Mouse (Mus musculus) kidney, postnatal 0 days (tissue): ENCODE data around the gene Rapgef5. TPM values are rescaled to one million over a fixed set of nuclear protein-coding genes. Genes with fewer than 3 reads are reported as not detected.

Experiments
- ATAC-seq: fragments of 200-750 bp; cut with Nextera tagmentation; replicated peaks from 2 replicates; pipeline ENCODE4 v1.8.0; 2017; ENCODE audit warnings: low read depth, moderate number of reproducible peaks, moderate TSS enrichment, moderate library complexity; ENCODE audit not compliant: low FRiP score
- DNase-seq: peaks from one replicate; pipeline ENCODE4 v3.0.0-alpha.2; 2016; ENCODE audit warnings: low spot score
- H3K27ac ChIP-seq: fragments of 300-500 bp; sonication (generic); 2 replicates; pipeline ENCODE4 v1.5.1; 2014; ENCODE audit warnings: mild to moderate bottlenecking
- H3K27me3 ChIP-seq: fragments of 300-500 bp; sonication (generic); 2 replicates; pipeline ENCODE4 v1.6.1; 2014; ENCODE audit warnings: low read length, mixed read lengths; ENCODE audit not compliant: insufficient read depth
- H3K36me3 ChIP-seq: fragments of 300-500 bp; sonication (generic); 2 replicates; pipeline ENCODE4 v1.6.1; 2014; ENCODE audit warnings: low read length, mixed read lengths; ENCODE audit not compliant: insufficient read depth
- H3K4me1 ChIP-seq: fragments of 300-500 bp; sonication (generic); replicated peaks from 2 replicates; pipeline ENCODE4 v1.6.1; 2014; ENCODE audit warnings: antibody characterized with exemption, low read length, mixed read lengths; ENCODE audit not compliant: insufficient read depth
- H3K4me2 ChIP-seq: fragments of 300-500 bp; sonication (generic); 2 replicates; pipeline ENCODE4 v1.6.1; 2014; ENCODE audit warnings: mild to moderate bottlenecking, low read length, moderate library complexity, mixed read lengths
- H3K4me3 ChIP-seq: fragments of 300-500 bp; sonication (generic); replicated peaks from 2 replicates; pipeline ENCODE4 v1.5.1; 2014; ENCODE audit warnings: low read depth, low read length
- H3K9ac ChIP-seq: fragments of 300-500 bp; sonication (generic); 2 replicates; pipeline ENCODE4 v1.6.1; 2014; ENCODE audit warnings: low read depth, low read length
- H3K9me3 ChIP-seq: fragments of 300-500 bp; sonication (generic); replicated peaks from 2 replicates; pipeline ENCODE4 v1.6.1; 2016; ENCODE audit warnings: low read length, inconsistent platforms, mixed read lengths
- CTCF ChIP-seq: IDR thresholded peaks from 2 replicates; pipeline ENCODE4 v1.5.1; 2016; ENCODE audit warnings: antibody characterized with exemption, low read depth, mild to moderate bottlenecking, moderate library complexity
- WGBS: fragments of 180-500 bp; shearing (Covaris S2); extraction: QIAGEN DNeasy Blood & Tissue Kit; methylation state at CpG from one replicate; pipeline ENCODE4 v1.1.7; 2014; 5-methylcytosine and 5-hydroxymethylcytosine counted together
- polyA plus RNA-seq: library from polyadenylated mRNA; unstranded; fragments of >200 nt; fragmentation: Nextera tagmentation; extraction: Ambion mirVana; gene quantifications from 2 replicates; pipeline ENCODE4 v1.2.1, GENCODE M21; 2015

Gene Rapgef5
- polyA plus RNA-seq, 1 experiment from 2014 or later, result 14.9 TPM

DNA sequence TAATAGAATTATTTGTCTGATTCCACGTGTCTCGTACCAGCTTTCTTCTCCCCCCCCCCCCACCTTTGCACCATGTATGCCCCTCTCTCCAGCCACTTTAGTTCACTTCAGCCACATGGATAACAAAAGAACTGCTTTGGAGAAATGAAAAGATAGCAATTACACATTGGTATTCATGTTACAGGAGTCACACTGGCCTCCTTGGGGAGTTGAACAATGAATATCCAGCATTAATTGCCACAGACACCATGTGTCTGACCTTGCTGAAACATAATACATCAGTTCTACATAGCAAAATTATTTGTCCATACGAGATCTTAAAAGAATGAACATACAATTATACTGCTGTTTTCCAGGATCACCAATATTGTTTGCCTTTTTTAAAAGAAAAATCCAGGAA is 170.5 kb downstream of the Rapgef5 start:
- ATAC-seq, result no peak
- Histone ChIP-seq H3K9me3 (no peaks in the 10 kb centered on the region), H3K27me3 (no peaks in the 10 kb centered on the region), H3K36me3 (no peaks in the 10 kb centered on the region), H3K27ac (no peak overlapping the region), H3K4me1 (peaks cover 11% of the 10 kb centered on the region), H3K4me2 (no peak overlapping the region), H3K4me3 (no peak overlapping the region), H3K9ac (no peak overlapping the region)
- TF ChIP-seq CTCF, result no peak
- 64% methylated on average over 3 of the region's 3 CpGs for WGBS
- no peak for DNase-seq

GRCm38 (mm10) chr12:117688655-117689548 is 172.6 kb downstream of the Rapgef5 start:
- Histone ChIP-seq H3K9ac (no peak overlapping the region; the same call in 1 of the 2 replicates), H3K4me2 (peak overlapping the region; percentile 57), H3K36me3 (no peaks in the 10 kb centered on the region), H3K4me1 (peaks cover 11% of the 10 kb centered on the region), H3K4me3 (peak overlapping the region; percentile 24), H3K27ac (no peak overlapping the region), H3K27me3 (no peaks in the 10 kb centered on the region), H3K9me3 (no peaks in the 10 kb centered on the region)
- no peak for TF ChIP-seq CTCF
- ATAC-seq, result peak; percentile 84
- DNase-seq, result peak; percentile 83
- 10% methylated on average over 32 of the region's 32 CpGs for WGBS

- Histone ChIP-seq H3K27ac (no peak overlapping the region), H3K36me3 (no peaks in the 10 kb centered on the region), H3K4me1 (peaks cover 11% of the 10 kb centered on the region), H3K9me3 (no peaks in the 10 kb centered on the region), H3K4me2 (no peak overlapping the region), H3K27me3 (no peaks in the 10 kb centered on the region), H3K9ac (no peak overlapping the region), H3K4me3 (no peak overlapping the region)
- DNase-seq (no peak), ATAC-seq (no peak)
- WGBS, result 76% methylated on average over 5 of the region's 5 CpGs
- TF ChIP-seq CTCF, result no peak
These were observed 175.1 kb downstream of the Rapgef5 start for GRCm38 (mm10) chr12:117691336-117691735.

DNA sequence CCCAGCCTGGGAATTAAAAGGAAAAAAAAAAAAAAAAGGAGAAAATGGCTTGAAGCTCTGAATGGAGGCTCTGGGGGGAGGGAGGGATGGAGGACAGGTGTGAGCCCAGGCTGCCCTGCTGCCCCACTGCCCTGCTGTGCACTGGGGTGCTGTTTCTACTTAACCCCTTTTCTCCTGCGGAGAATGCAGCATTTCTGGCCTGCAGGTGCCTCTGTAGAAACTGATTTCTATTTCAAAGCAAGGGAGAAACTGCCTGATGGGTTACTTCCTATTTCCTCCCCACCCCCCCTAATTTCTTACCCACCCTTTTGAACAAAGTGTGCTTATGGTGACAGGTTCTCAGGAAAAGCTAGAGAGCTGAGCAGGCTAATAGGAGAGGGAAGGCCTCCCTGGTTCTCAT is 176.5 kb downstream of the Rapgef5 start:
- H3K4me1 ChIP-seq, result peaks cover 11% of the 10 kb centered on the region
- no peak overlapping the region for H3K9ac ChIP-seq
- H3K4me3 ChIP-seq, result no peak overlapping the region
- no peak overlapping the region for H3K27ac ChIP-seq
- H3K9me3 ChIP-seq, result no peaks in the 10 kb centered on the region
- no peak for TF ChIP-seq CTCF
- ATAC-seq (no peak), DNase-seq (no peak)
- H3K4me2 ChIP-seq, result no peak overlapping the region
- WGBS, result 40% methylated on average over 1 of the region's 1 CpGs
- no peaks in the 10 kb centered on the region for H3K27me3 ChIP-seq
- H3K36me3 ChIP-seq, result no peaks in the 10 kb centered on the region

GRCm38 (mm10) chr12:117699950-117700665 is 183.8 kb downstream of the Rapgef5 start:
- no peaks in the 10 kb centered on the region for H3K4me1 ChIP-seq
- DNase-seq (no peak), ATAC-seq (no peak)
- H3K9ac ChIP-seq, result no peak overlapping the region
- H3K4me3 ChIP-seq, result no peak overlapping the region
- H3K36me3 ChIP-seq, result no peaks in the 10 kb centered on the region
- H3K27me3 ChIP-seq, result no peaks in the 10 kb centered on the region
- TF ChIP-seq CTCF, result no peak
- no peak overlapping the region for H3K4me2 ChIP-seq
- no peak overlapping the region for H3K27ac ChIP-seq
- 82% methylated on average over 3 of the region's 3 CpGs for WGBS
- no peaks in the 10 kb centered on the region for H3K9me3 ChIP-seq

DNA sequence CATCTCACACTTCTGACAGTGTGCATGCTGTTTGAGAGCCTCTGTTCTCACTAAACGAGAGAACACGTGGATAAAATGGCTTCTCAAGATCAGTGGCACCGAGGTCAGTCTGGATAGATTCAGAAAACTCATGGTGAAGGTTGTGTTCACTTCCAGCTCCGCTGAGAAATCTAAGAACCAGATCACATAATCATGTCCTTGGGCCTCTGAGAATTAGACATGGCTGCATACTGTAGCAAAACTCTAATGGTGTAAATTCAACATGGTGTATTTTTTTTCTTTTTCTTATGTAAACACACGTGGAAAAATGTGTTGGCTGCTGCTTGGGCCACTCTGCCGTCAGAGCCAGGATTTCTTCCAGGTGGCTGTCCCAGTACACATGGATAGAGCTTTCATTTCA is 184.6 kb downstream of the Rapgef5 start:
- ATAC-seq (no peak), DNase-seq (no peak)
- H3K4me3 ChIP-seq, result no peak overlapping the region
- H3K36me3 ChIP-seq, result no peaks in the 10 kb centered on the region
- no peak overlapping the region for H3K9ac ChIP-seq
- no peak overlapping the region for H3K27ac ChIP-seq
- no peak for TF ChIP-seq CTCF
- 81% methylated on average over 6 of the region's 6 CpGs for WGBS
- H3K9me3 ChIP-seq, result no peaks in the 10 kb centered on the region
- H3K4me1 ChIP-seq, result no peaks in the 10 kb centered on the region
- no peaks in the 10 kb centered on the region for H3K27me3 ChIP-seq
- H3K4me2 ChIP-seq, result no peak overlapping the region
